Mouse (Mus musculus): ENCODE data around the gene Parm1. TPM values are rescaled to one million over a fixed set of nuclear protein-coding genes. Genes with fewer than 3 reads are reported as not detected.
A peak's percentile ranks its signal among the peaks of the same experiment; 100 is the strongest.

Gene Parm1
- total RNA-seq, 4 experiments from 2014 or later = 18.4 to 26.4 (median 23.3) TPM

DNA sequence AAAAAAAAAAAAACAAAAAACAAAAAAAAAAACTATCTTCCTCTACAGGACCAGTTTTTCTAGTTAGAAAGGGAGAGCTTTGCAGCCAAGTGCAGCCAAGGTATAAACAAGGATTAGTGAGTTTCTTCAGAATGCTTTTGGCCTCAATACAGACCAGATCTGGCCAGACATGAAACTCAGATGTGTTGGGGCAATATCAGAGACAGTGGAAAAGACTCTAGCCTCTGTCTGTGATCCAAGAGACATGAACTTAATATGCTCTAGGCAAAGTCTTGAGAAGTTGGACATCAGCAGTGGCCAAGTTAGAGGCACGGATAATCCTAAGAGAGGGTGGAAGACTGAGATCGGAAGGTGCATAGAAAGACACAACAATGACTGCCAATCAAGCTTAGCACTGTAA lies 56.8 kb downstream of the Parm1 start:
- DNase-seq (ENCODE audit: low spot score in 2 of 2) = no peak

DNA sequence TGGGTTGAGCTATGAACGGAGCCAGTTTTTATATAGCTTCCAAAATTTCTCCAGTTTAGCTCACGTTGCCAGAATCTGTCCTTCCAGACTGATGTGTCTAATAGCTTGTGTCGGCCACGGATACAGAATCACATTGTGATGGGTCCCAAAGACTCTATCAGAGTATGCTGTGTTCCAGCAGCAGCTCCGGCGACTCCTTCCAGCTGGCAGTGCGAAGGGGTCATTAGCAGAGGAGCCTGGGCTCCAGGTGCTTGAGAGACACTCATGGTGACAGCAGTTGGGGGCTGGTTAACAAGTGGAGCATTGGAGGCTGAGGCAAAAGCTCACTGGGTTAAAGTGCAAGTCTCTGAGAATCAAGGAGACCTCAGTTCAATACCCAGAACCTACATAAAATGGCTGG lies 61.5 kb downstream of the Parm1 start:
- DNase-seq (ENCODE audit: low spot score in 2 of 2) = no peak

GRCm38 (mm10) chr5:91581799-91582198 lies 64.4 kb downstream of the Parm1 start:
- DNase-seq (ENCODE audit: low spot score in 2 of 2) = no peak

DNA sequence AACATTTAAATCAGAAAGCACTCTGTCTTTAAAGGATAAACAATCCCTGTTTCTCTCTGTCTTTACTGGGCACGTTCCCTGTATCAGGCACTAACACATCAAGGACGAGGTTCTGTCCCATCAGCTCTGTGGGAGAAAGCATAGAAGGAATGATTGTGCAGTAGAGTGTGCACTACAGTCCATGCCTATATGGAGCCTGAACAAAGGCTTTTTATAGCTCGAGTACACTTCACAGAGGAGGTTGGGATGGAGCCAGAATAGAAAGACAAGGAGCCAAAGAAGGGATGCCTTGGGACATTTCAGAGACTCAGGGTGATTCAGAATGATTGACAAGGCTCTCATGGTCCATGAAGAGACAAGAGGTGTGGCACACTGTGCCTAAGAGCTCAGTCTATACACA lies 68.8 kb downstream of the Parm1 start:
- no peak for DNase-seq (ENCODE audit: low spot score in 2 of 2)

- DNase-seq (ENCODE audit: low spot score in 2 of 2) = no peak
Measured at GRCm38 (mm10) chr5:91594083-91594482, 76.7 kb downstream of the Parm1 start.

- no peak for DNase-seq (ENCODE audit: low spot score in 2 of 2)
Measured at GRCm38 (mm10) chr5:91597216-91597615, 79.8 kb downstream of the Parm1 start.

- DNase-seq (ENCODE audit: low spot score in 2 of 2) = no peak
Measured at GRCm38 (mm10) chr5:91599801-91600200, 82.4 kb downstream of the Parm1 start.

DNA sequence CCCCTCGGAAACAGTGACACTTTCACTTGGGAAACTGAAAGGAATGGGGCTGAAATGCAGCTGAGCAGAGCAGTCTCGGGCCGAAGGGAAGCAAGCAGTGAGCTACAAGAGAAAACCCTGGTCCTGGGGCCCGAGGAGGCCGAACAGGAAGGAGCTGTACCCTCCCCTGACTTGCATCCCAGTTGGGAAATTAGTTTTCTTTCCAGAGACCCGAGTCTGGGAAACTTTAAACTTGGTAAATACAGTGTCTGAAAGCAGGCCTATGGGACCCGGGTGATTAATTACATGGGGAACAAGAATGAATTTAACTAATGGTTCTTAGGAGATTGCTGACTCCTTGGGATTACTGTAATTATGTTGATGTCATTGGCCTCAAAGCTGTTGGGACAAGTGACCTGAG lies 85.9 kb downstream of the Parm1 start:
- DNase-seq (ENCODE audit: low spot score in 2 of 2) = no peak

- DNase-seq (ENCODE audit: low spot score in 2 of 2) = peak; percentile 33 to 44
Measured at GRCm38 (mm10) chr5:91603787-91604439, 86.5 kb downstream of the Parm1 start.

DNA sequence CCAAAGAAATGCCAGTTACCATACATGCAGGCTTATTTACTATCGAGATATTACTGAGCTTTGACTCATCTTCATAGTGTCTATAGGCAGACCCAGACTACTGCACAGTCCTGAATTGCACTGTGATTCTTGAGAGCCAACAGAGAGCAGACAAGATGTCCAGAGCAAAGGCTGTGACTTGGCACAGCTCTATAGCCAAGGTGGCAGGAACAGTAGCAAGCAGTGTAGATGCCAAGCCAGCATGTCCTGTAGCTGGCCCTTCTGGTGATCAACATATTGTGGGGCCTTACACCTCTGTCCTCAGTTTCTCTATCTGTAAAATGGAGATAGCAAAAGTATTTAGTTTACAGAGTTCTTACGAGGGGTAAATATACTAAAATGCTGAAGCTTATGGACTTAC lies 89.8 kb downstream of the Parm1 start:
- peak in 1 of 2 experiments; percentile 9 for DNase-seq (ENCODE audit: low spot score in 2 of 2)

DNA sequence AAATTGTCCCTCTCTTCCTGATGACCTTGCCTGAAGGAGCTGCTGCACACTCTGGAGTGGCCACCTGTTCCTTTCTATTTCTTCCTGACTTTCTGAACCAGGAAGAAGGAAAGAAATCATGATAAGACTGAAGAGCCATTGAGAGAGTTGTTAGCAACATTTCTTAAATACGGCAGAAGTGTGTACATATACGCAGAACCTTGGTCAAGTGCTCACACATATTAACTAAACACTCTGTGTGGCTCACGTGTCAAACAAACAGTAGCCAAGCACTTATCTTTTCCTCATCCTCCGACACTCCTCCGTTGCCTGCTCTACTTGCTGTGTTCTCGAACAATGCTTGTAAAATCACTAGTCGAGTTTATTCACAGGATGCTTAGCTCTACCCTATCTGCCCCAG lies 90.4 kb downstream of the Parm1 start:
- DNase-seq (ENCODE audit: low spot score in 2 of 2) = no peak

GRCm38 (mm10) chr5:91609041-91609440 lies 91.6 kb downstream of the Parm1 start:
- no peak for DNase-seq (ENCODE audit: low spot score in 2 of 2)

GRCm38 (mm10) chr5:91609511-91610300 lies 92.3 kb downstream of the Parm1 start:
- no peak for DNase-seq (ENCODE audit: low spot score in 2 of 2)

- DNase-seq (ENCODE audit: low spot score in 2 of 2) = no peak
Measured at GRCm38 (mm10) chr5:91610499-91610898, 93.1 kb downstream of the Parm1 start.

GRCm38 (mm10) chr5:91611589-91611988 lies 94.2 kb downstream of the Parm1 start:
- DNase-seq (ENCODE audit: low spot score in 2 of 2) = no peak

DNA sequence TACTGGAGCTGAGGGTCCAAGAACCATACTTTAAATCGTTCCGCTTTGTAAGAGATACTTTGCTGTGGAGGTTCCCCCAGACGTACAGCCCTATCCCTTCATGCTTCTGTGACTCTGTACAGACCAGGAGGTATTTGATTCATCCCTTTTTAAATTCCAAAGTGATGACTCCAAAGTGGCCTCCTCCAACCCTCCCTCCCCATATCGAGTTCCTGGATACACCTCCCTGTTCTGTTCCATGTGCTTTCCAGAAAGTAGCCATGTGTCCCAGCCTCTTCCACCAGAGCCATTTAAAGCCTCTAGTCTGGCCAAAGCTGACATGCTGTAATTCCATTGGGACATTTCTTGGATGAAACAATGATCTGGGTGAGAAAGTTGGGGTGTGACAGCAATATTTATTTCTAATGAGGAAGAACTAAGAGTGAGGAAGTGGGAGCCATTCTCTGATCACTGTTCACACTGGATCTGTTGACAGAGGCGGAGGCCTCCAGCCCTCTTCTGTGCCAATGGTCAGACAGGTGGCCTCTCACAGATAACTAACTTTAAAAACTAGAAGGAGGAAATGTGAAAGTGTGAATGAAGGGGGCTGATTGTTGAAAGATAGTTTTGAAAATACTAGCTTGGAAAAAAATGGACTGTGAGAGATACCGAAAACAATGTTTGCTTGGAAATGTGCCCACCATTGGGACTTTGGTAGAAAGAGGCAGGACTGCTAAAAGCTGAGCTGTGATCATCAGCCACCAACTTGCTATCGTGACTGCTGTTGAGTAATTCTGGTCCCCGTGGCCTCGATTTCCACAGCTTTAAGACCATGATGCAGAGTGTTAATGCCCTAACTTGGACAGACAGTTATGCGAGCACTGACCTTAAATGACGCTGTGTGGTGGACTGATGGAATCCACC lies 100.2 kb downstream of the Parm1 start:
- DNase-seq (ENCODE audit: low spot score in 2 of 2) = no peak

DNA sequence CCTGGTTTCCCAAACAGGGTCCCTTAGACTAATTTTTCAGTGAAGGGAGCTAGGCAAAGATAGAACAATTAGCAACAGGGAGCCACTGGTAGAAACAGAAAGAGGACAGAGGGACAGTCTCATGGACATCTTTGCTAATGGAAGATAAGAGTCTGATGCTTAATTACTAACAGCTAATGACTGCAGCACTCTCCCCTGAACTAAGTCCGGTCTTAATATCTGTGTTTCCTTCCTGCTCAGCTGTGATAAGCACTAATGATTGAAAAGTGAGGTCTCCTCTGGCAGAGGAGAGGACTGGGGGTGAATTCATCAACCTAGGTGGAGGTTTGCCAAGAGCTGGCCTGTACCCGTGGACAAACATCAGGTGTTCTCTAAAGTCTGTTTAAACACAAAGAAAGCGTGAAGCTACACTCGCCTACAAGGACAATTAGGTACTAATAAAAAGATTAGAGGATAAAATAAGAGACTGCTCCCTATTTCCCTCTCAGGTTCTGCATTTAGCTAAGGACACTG lies 101.3 kb downstream of the Parm1 start:
- DNase-seq (ENCODE audit: low spot score in 2 of 2) = no peak

DNA sequence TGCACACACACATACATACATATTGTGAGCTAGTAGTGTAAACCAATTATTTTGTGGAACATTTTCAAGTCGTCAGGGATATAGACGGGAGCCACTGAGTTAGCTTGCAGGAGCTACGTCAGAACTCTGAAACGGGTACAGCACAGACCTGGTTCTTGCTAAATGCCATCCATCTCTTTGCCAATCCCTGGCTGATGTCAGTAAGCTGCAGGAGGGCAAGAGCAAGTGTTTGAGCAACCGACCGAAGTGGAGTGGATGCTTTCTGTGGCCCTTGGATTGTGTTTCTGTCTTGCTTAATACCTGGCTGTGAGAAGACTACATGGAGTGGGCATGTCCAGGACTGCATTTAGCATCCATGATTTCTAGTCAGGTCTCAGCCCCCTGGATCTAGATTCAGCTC lies 103.8 kb downstream of the Parm1 start:
- no peak for DNase-seq (ENCODE audit: low spot score in 2 of 2)

GRCm38 (mm10) chr5:91626823-91627222 lies 109.4 kb downstream of the Parm1 start:
- no peak for DNase-seq (ENCODE audit: low spot score in 2 of 2)

DNA sequence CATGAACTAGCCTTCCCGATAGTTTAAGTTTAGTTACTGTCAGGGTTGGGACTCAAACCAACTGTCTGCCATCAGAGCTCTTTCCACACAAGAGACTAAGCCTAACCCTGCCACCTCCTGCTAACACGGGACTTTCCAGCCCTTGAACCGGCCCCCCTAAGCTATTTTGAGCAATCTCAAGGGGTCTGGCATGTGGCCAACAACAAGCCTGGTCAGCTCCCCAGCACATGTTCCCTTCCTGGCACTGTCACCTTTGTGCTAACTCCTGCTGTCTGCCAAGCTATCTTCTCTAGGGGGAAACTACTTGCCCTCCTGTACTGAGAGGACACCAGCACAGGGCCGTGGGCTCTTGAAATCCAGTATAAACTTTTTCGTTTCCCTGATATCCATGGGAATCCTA lies 112.1 kb downstream of the Parm1 start:
- peak in 1 of 2 experiments; percentile 42 for DNase-seq (ENCODE audit: low spot score in 2 of 2)

DNA sequence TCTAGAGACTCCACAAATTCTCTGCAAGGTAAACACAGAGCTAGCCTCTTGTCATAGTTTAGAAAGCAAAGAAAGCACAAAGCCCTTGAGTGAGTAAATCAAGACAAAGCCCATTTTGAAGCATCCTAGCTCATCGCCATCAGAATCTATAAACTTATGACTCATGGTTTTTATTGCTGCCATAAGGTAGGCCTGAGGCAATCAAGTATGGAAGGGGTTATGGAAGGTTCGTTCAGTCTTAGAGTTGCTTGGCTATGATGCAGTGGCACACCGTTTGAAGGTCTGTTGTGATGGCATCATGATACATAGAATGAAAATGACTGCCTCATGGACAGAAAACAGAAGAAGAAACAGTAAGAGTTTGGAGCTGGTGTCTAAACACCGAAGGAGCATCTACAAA lies 133.9 kb downstream of the Parm1 start:
- no peak for DNase-seq (ENCODE audit: low spot score in 2 of 2)
